Mouse (Mus musculus): ENCODE data around the gene Zcchc8. TPM values are rescaled to one million over a fixed set of nuclear protein-coding genes. Genes with fewer than 3 reads are reported as not detected.
A peak's percentile ranks its signal among the peaks of the same experiment; 100 is the strongest.

Gene Zcchc8
- polyA plus RNA-seq, 1 experiment, result 92.1 TPM

DNA sequence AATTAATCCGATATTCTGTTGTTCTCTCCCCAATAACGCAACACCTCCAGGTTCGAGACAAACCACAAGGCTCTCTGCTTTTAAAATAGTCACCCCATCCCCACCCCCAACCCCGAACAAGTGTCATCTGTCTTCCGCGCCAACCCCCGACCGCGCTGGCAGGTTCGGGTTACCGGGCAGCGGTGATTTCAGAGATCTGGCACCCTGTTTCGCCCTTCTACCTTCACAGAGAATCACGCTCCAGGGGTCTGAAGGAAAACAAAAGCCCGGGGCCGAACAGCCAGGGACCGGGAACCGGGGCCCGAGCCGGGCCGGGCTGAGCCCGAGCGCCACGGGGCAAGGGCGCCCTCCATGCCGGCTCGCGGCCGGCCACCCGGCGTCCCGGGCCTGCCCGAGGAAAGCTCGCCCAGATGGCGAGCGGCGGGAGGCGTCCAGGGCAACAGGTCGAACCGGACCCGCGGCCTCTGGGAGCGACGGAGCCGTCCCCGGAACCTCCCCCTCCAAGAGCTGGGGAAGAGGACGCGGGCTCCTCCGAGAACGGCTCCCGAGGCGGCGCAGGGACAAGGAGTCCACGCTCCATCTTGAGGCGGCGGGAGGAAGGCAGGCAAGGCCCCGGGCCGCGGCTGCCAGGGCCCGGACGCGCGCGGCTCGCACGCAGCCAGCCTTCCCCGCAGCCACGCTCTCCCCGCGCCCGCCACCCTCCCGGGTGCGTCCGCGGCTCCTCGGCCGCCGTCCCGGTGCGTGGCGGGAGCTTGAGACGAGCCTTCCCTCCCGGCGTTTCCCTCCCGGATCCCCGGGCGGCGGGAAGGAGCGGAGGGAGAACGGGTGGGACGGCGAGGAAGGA is 37.3 kb downstream of the Zcchc8 start:
- Histone ChIP-seq H3K27ac (ENCODE audit: insufficient read depth, low read depth, low read length) (peak overlapping the region; percentile 70), H3K4me3 (ENCODE audit: insufficient read depth, low read length) (peak overlapping the region; percentile 93), H3K4me1 (ENCODE audit: control insufficient read depth, insufficient read depth, low read length) (peaks cover 32% of the 10 kb centered on the region)
- TF ChIP-seq CTCF (IDR thresholded peaks at IDR 0.05; ENCODE audit: low read depth, low read length) (no peak), POLR2A (IDR thresholded peaks at IDR 0.05; ENCODE audit: borderline replicate concordance, low read depth, low read length) (no peak)

DNA sequence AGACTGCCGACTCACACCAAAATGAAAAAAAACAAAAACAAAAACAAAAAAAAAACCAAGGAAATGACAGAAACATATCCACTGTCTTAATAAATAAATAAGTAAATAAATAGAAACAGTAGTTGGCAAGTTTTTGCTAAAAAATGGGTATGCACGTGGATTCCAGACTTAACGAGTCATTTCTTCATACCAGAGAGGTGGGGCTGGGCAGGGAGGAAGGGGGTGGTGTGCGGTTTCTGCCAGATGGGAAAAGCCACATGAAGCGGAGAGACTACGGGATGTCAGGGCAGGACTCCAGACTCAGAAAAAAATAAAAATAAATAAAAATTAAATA is 37.9 kb downstream of the Zcchc8 start:
- peak overlapping the region; percentile 93 for H3K4me3 ChIP-seq (ENCODE audit: insufficient read depth, low read length)
- TF ChIP-seq CTCF (IDR thresholded peaks at IDR 0.05; ENCODE audit: low read depth, low read length) (no peak), POLR2A (IDR thresholded peaks at IDR 0.05; ENCODE audit: borderline replicate concordance, low read depth, low read length) (no peak)
- H3K27ac ChIP-seq (ENCODE audit: insufficient read depth, low read depth, low read length), result peak overlapping the region; percentile 72
- peaks cover 33% of the 10 kb centered on the region for H3K4me1 ChIP-seq (ENCODE audit: control insufficient read depth, insufficient read depth, low read length)

DNA sequence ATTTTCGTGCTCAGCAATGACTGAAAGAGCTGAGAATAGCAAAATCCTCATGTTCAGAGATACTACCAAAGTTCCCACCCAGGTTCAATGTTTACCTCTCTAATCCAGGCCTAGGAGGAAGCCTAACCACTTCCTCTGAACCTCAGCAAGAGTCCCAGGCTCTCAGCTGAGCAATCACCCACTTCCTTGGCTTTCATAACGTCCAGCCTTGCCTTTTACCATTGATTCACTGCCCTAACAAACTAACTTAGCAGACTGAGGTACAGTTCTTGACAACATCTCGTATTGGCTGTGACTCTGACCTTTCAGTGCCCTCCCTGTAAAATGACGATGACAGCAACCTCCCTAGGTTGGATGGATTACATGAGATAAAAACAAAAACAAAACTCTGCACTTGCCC is 38.5 kb downstream of the Zcchc8 start:
- Histone ChIP-seq H3K4me1 (ENCODE audit: control insufficient read depth, insufficient read depth, low read length) (peaks cover 35% of the 10 kb centered on the region), H3K4me3 (ENCODE audit: insufficient read depth, low read length) (peak overlapping the region; percentile 93), H3K27ac (ENCODE audit: insufficient read depth, low read depth, low read length) (peak overlapping the region; percentile 72)
- TF ChIP-seq POLR2A (IDR thresholded peaks at IDR 0.05; ENCODE audit: borderline replicate concordance, low read depth, low read length) (no peak), CTCF (IDR thresholded peaks at IDR 0.05; ENCODE audit: low read depth, low read length) (no peak)

DNA sequence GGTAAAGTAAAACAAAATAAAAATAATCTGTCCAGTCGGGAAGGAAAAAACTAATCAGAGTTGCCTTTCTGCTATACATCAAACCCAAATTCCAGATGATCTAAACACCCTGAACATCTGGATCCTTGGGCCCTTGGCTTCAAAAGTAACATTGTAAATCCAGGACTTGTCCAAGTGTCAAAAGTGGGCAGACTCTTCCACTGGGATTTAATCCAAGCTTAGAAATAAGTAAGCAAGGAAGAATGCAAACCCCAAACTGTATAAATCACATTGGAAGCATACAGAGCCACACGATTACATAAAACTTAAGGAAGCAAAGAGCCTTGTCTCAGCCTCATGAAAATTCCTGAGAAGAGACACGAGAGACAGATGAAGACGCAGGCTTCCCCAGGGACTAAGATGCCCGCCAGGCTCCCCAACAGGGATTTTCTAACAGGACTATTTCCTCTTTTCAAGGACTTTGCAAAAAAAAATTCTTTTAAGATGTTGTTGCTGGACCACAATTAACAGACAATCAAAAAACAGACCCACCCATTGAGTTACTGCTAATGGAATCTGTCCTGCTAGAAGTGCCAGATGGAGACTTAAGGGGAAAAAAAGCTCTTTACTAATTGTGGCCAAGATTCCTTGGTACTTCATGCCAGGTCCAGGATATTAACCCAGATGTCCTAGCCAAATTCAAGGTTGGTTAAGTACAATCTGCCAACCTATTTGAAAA is 41.2 kb downstream of the Zcchc8 start:
- Histone ChIP-seq H3K4me3 (ENCODE audit: insufficient read depth, low read length) (no peak overlapping the region), H3K4me1 (ENCODE audit: control insufficient read depth, insufficient read depth, low read length) (peaks cover 52% of the 10 kb centered on the region), H3K27ac (ENCODE audit: insufficient read depth, low read depth, low read length) (no peak overlapping the region)
- TF ChIP-seq CTCF (IDR thresholded peaks at IDR 0.05; ENCODE audit: low read depth, low read length) (no peak), POLR2A (IDR thresholded peaks at IDR 0.05; ENCODE audit: borderline replicate concordance, low read depth, low read length) (no peak)

DNA sequence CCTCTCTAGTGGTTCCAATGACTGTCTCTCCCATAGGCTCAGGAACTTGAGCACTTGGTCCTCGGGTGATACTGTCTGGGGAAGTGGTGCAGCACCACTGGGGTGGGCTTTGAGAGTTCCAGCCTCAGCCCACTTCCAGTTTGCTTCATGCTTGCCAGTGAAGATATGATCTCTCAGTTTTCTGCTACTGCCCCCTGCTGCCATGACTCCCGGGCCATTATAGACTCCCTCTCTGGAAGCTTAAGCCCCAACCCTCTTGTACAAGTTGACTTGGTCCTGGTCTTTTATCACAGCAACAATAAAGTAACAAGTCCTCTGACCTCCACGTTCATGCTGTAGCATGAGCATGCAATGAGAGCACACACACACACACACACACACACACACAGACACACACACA is 41.8 kb downstream of the Zcchc8 start:
- Histone ChIP-seq H3K4me3 (ENCODE audit: insufficient read depth, low read length) (no peak overlapping the region), H3K4me1 (ENCODE audit: control insufficient read depth, insufficient read depth, low read length) (peaks cover 56% of the 10 kb centered on the region), H3K27ac (ENCODE audit: insufficient read depth, low read depth, low read length) (no peak overlapping the region)
- TF ChIP-seq POLR2A (IDR thresholded peaks at IDR 0.05; ENCODE audit: borderline replicate concordance, low read depth, low read length), result no peak
- no peak for TF ChIP-seq CTCF (IDR thresholded peaks at IDR 0.05; ENCODE audit: low read depth, low read length)

DNA sequence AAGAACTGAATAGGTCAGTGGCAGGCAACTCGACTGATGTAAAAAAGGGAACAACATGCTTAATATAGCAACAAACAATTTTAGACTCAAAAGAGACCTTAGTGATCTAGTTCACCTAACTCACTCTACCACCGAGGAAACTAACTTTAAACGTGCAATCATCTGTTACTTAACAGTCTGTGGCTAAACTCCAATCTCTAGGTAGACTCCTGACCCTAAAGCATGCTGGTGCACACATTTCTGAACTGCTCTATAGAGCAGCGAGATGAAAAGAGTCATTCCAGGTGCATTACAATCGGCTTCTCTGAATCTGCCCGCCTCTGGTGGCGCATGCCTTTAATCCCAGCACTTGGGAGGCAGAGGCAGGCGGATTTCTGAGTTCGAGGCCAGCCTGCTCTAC is 45.2 kb downstream of the Zcchc8 start:
- H3K4me3 ChIP-seq (ENCODE audit: insufficient read depth, low read length), result no peak overlapping the region
- TF ChIP-seq CTCF (IDR thresholded peaks at IDR 0.05; ENCODE audit: low read depth, low read length), result no peak
- TF ChIP-seq POLR2A (IDR thresholded peaks at IDR 0.05; ENCODE audit: borderline replicate concordance, low read depth, low read length), result no peak
- H3K27ac ChIP-seq (ENCODE audit: insufficient read depth, low read depth, low read length), result no peak overlapping the region
- H3K4me1 ChIP-seq (ENCODE audit: control insufficient read depth, insufficient read depth, low read length), result peaks cover 51% of the 10 kb centered on the region

DNA sequence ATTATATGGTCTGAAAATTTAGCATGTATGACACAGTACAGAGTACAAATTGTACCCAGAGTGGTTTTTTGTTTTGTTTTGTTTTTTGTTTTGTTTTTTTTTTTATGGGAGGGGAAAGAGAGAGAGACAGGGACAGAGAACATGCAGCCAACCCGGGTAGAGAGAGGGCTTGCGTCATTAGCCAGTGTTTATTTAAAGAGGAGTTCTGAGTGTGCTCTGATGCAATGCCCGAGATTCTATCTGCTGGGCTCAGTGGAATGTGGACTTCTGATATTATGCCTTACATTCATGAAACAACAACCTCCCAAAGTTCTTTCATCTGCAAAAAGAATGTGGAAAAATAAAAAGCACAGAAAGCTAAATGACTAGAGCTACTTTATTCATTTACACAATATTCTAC is 45.7 kb downstream of the Zcchc8 start:
- Histone ChIP-seq H3K4me1 (ENCODE audit: control insufficient read depth, insufficient read depth, low read length) (peaks cover 49% of the 10 kb centered on the region), H3K4me3 (ENCODE audit: insufficient read depth, low read length) (no peak overlapping the region), H3K27ac (ENCODE audit: insufficient read depth, low read depth, low read length) (no peak overlapping the region)
- TF ChIP-seq POLR2A (IDR thresholded peaks at IDR 0.05; ENCODE audit: borderline replicate concordance, low read depth, low read length), result no peak
- no peak for TF ChIP-seq CTCF (IDR thresholded peaks at IDR 0.05; ENCODE audit: low read depth, low read length)

DNA sequence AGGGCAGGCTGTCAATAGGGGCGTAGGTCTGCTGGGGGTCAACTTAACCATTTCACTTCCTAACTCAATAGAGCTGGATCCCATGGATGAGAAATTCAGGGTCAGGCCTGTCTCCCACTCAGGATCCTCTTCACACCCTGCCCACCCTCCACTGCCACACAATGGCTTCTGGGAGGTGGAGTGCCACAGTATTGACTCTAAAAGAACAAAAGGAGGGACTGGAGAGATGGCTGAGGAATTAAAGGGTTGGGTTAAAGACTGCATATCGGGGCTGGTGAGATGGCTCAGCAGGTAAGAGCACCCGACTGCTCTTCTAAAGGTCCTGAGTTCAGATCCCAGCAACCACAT is 49.5 kb downstream of the Zcchc8 start:
- no peak for TF ChIP-seq CTCF (IDR thresholded peaks at IDR 0.05; ENCODE audit: low read depth, low read length)
- no peak for TF ChIP-seq POLR2A (IDR thresholded peaks at IDR 0.05; ENCODE audit: borderline replicate concordance, low read depth, low read length)
- Histone ChIP-seq H3K4me1 (ENCODE audit: control insufficient read depth, insufficient read depth, low read length) (peaks cover 46% of the 10 kb centered on the region), H3K4me3 (ENCODE audit: insufficient read depth, low read length) (peak overlapping the region; percentile 45), H3K27ac (ENCODE audit: insufficient read depth, low read depth, low read length) (peak overlapping the region; percentile 20; the same call in 1 of the 2 replicates)

DNA sequence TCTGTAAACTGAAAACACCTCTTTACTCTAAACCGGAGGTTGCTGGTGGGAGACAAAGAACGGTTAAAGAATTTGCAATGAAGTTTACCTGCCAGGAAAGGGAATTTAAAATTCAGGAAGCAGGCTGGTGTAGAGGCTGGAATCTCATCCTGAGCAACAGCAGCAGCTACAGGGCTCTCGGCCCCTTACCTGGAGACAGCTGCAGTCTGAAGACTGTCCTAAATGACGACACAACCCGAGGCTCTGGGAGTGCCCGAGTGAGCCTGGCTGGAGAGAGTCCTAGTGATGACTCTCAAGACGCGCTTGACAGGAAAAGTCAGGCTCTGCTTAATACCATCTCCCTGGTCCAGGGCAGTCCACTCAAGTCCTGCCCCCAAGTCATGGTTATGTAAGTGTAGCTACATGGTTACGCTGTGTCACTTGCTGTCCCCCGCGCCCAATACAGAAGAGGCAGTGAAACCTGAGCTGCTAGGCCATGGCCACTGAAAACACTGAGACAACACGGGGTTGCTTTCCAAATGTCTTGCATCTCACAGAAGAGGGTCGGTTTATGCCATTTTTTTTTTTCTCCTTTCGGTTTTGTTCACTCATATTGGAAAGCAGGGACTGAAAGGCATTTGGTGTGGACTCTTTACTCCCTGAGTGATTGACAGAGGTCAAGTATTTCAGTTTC is 50.0 kb downstream of the Zcchc8 start:
- H3K27ac ChIP-seq (ENCODE audit: insufficient read depth, low read depth, low read length), result peak overlapping the region; percentile 20

More for the DNA sequence above, 50.0 kb downstream of the Zcchc8 start:
- H3K4me3 ChIP-seq (ENCODE audit: insufficient read depth, low read length), result peak overlapping the region; percentile 45
- H3K4me1 ChIP-seq (ENCODE audit: control insufficient read depth, insufficient read depth, low read length), result peaks cover 46% of the 10 kb centered on the region
- no peak for TF ChIP-seq CTCF (IDR thresholded peaks at IDR 0.05; ENCODE audit: low read depth, low read length)
- TF ChIP-seq POLR2A (IDR thresholded peaks at IDR 0.05; ENCODE audit: borderline replicate concordance, low read depth, low read length), result no peak

All from bone marrow macrophage, adult 2 months (primary cell).